Mouse (Mus musculus) small intestine, adult 2 months (tissue): ENCODE data around the gene Exoc2.

Experiments used
- CTCF ChIP-seq: fragments of 200-500 bp; IDR thresholded peaks from 2 replicates; pipeline ENCODE4 v1.5.1; 2012; ENCODE audit warnings: low read depth, mild to moderate bottlenecking, control low read depth, inconsistent platforms, low read length, moderate library complexity, mixed read lengths; ENCODE audit not compliant: insufficient replicate concordance, insufficient read length; ENCODE audit errors: extremely low read depth
- POLR2A ChIP-seq: fragments of 200-500 bp; IDR thresholded peaks from 2 replicates; pipeline ENCODE4 v1.6.1; 2012; ENCODE audit warnings: low read depth, mild to moderate bottlenecking, control low read depth, inconsistent platforms, low read length, moderate library complexity

DNA sequence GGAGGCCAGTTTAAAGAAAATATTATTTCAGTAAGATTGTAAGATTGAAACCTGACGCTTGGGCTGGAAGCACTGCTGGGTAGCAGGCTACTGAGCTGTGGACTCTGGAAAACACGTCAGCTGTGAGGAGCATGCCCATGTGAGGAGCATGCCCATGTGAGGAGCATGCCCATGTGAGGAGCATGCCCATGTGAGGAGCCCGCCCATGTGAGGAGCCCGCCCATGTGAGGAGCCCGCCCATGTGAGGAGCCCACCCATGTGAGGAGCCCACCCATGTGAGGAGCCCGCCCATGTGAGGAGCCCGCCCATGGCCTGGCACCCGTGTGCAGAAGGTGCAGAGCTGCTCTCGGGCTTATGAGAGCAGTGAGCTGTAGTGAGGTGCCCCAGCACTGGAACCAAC is 139.0 kb downstream of the Exoc2 start:
- TF ChIP-seq CTCF (no peak), POLR2A (no peak)
